Mouse (Mus musculus) embryonic facial prominence, embryonic 13.5 days (tissue): Measurements from ENCODE around the gene Esrrg. TPM values are rescaled to one million over a fixed set of nuclear protein-coding genes. Genes with fewer than 3 reads are reported as not detected.

Experiments used
- ATAC-seq: fragments of 200-750 bp; cut with Nextera tagmentation; 2 replicates; pipeline ENCODE4 v1.8.0; 2017; ENCODE audit warnings: low read depth; ENCODE audit not compliant: insufficient number of reproducible peaks, insufficient read depth, low FRiP score, low TSS enrichment
- H3K27ac ChIP-seq: fragments of 300-500 bp; sonication (generic); 2 replicates; pipeline ENCODE4 v1.5.1; 2015; ENCODE audit warnings: moderate library complexity, mild to moderate bottlenecking, inconsistent platforms
- H3K27me3 ChIP-seq: fragments of 300-500 bp; sonication (generic); 2 replicates; pipeline ENCODE4 v1.6.1; 2015; ENCODE audit warnings: mild to moderate bottlenecking, inconsistent platforms
- H3K36me3 ChIP-seq: fragments of 300-500 bp; sonication (generic); 2 replicates; pipeline ENCODE4 v1.6.1; 2015; ENCODE audit warnings: mild to moderate bottlenecking, inconsistent platforms
- H3K4me1 ChIP-seq: fragments of 300-500 bp; sonication (generic); 2 replicates; pipeline ENCODE4 v1.6.1; 2015; ENCODE audit warnings: inconsistent platforms
- H3K4me2 ChIP-seq: fragments of 300-500 bp; sonication (generic); 2 replicates; pipeline ENCODE4 v1.6.1; 2015; ENCODE audit warnings: moderate library complexity, mild to moderate bottlenecking, inconsistent platforms
- H3K4me3 ChIP-seq: fragments of 300-500 bp; sonication (generic); 2 replicates; pipeline ENCODE4 v1.5.1; 2015; ENCODE audit warnings: mild to moderate bottlenecking, inconsistent platforms
- H3K9ac ChIP-seq: fragments of 300-500 bp; sonication (generic); 2 replicates; pipeline ENCODE4 v1.6.1; 2015; ENCODE audit warnings: mild to moderate bottlenecking, inconsistent platforms
- H3K9me3 ChIP-seq: fragments of 300-500 bp; sonication (generic); 2 replicates; pipeline ENCODE4 v1.6.1; 2016; ENCODE audit warnings: inconsistent platforms
- WGBS: fragments of 180-500 bp; shearing (Covaris S2); methylation state at CpG from one replicate; pipeline ENCODE4 v1.1.7; 2015; ENCODE audit warnings: mixed read lengths; 5-methylcytosine and 5-hydroxymethylcytosine counted together
- polyA plus RNA-seq: library from polyadenylated mRNA; unstranded; fragments of >200 nt; fragmentation: Nextera tagmentation; extraction: Ambion mirVana; gene quantifications from 2 replicates; pipeline ENCODE4 v1.2.1, GENCODE M21; 2015

Esrrg gene
- polyA plus RNA-seq, 1 experiment from 2014 or later = 1.00 TPM

DNA sequence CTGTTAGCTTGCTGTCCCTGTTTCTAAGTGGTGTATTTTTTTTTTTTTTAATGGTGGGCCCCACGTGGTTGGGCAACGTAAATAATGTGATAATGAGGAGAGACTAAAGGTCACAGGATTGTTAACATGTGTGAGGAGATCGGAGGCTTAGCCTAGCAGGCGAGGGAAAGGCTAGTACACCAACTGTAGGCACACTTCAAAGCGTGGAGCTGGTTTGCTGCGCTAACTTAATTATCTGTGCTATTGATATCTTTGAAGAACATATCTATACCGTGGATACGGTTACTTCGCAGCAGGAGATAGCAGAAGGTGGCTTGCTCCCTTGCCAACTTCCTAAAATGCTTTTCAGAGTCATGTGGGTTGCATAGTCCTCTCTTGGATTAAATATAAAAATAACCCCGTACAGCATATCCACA, 66.2 kb downstream of the Esrrg start:
- no peaks in the 10 kb centered on the region for H3K36me3 ChIP-seq
- no peak overlapping the region for H3K9ac ChIP-seq
- H3K4me3 ChIP-seq = no peak overlapping the region
- 23% methylated on average over 10 of the region's 10 CpGs for WGBS
- no peak overlapping the region for H3K27ac ChIP-seq
- no peaks in the 10 kb centered on the region for H3K9me3 ChIP-seq
- H3K27me3 ChIP-seq = no peaks in the 10 kb centered on the region
- no peaks in the 10 kb centered on the region; the same call in 1 of the 2 replicates for H3K4me1 ChIP-seq
- no peak for ATAC-seq
- H3K4me2 ChIP-seq = no peak overlapping the region

- H3K27me3 ChIP-seq = no peaks in the 10 kb centered on the region
- no peak overlapping the region for H3K27ac ChIP-seq
- H3K9ac ChIP-seq = no peak overlapping the region
- no peak overlapping the region for H3K4me2 ChIP-seq
- no peaks in the 10 kb centered on the region; the same call in 1 of the 2 replicates for H3K4me1 ChIP-seq
- no peaks in the 10 kb centered on the region for H3K9me3 ChIP-seq
- 52% methylated on average over 10 of the region's 10 CpGs for whole genome bisulfite sequencing
- H3K36me3 ChIP-seq = no peaks in the 10 kb centered on the region
- no peak overlapping the region for H3K4me3 ChIP-seq
- ATAC-seq = no peak
These were observed 68.0 kb downstream of the Esrrg start for GRCm38 (mm10) chr1:187676626-187677025.

DNA sequence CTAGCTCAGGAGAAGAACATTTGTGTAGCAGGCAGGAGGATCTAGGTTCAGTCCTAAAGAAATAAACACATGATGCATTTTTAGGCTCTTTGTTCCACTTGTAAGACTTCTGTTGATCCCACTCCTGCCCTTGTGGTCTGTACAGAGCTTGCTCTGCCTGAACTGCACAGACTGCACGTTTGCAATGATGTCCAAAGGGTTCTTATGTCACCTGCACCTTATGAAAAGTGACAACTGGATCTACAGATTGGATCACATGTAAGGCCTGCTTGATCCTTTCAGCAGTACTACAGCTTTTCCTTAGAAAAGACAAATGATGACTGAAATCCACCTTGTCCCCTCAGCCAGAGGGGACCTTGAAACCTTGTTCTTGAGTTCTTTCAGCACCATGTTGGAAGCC, 70.7 kb downstream of the Esrrg start:
- no peaks in the 10 kb centered on the region for H3K9me3 ChIP-seq
- no peak overlapping the region for H3K4me2 ChIP-seq
- H3K36me3 ChIP-seq = no peaks in the 10 kb centered on the region
- no peak for ATAC-seq
- H3K27ac ChIP-seq = no peak overlapping the region
- H3K4me1 ChIP-seq = no peaks in the 10 kb centered on the region; the same call in 1 of the 2 replicates
- no peak overlapping the region for H3K9ac ChIP-seq
- 69% methylated on average over 1 of the region's 1 CpGs for WGBS
- H3K27me3 ChIP-seq = no peaks in the 10 kb centered on the region
- no peak overlapping the region for H3K4me3 ChIP-seq

- Histone ChIP-seq H3K27ac (no peak overlapping the region), H3K27me3 (no peaks in the 10 kb centered on the region), H3K4me1 (peaks cover 6% of the 10 kb centered on the region; the same call in 1 of the 2 replicates), H3K9ac (no peak overlapping the region), H3K4me3 (no peak overlapping the region), H3K4me2 (no peak overlapping the region), H3K36me3 (no peaks in the 10 kb centered on the region), H3K9me3 (no peaks in the 10 kb centered on the region)
- WGBS = 77% methylated on average over 4 of the region's 4 CpGs
- ATAC-seq = no peak
These were observed 75.9 kb downstream of the Esrrg start for GRCm38 (mm10) chr1:187684519-187684918.

DNA sequence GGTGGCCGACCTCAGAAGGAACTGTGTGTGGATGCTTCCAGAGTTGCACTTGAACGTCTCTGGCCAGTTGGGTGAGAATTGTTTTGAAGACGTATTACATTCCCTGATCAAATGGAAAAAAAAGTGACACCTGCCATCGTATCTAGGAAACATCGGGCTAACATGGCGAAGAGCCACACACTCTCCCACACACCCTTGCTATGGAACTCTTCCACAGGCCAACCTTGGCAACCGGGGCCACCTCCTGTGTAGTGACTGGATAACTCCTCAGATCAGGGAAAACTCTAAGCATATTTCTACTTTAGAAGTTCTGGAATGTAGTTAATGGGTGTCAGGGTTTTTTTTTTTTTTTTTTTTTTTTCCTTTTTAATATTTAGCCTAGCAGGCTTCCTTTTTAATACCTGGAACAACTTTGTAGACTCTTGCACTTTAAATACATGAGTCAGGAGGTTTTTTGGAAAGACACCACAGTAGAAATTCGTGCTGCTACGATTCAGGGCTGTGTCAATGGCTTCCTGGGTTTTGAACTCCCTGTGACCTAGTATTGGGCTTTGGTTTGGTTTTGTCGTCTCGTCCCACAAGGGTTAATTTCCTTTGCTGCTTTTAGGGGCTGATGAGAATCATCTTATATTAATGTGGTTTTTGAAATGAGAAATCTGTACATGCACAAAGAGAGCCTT, 83.4 kb downstream of the Esrrg start:
- H3K27ac ChIP-seq = no peak overlapping the region
- no peaks in the 10 kb centered on the region for H3K9me3 ChIP-seq
- no peak for ATAC-seq
- peaks cover 19% of the 10 kb centered on the region for H3K4me1 ChIP-seq
- no peaks in the 10 kb centered on the region for H3K27me3 ChIP-seq
- H3K9ac ChIP-seq = no peak overlapping the region
- no peak overlapping the region for H3K4me2 ChIP-seq
- no peaks in the 10 kb centered on the region for H3K36me3 ChIP-seq
- 86% methylated on average over 11 of the region's 11 CpGs for WGBS
- no peak overlapping the region for H3K4me3 ChIP-seq

DNA sequence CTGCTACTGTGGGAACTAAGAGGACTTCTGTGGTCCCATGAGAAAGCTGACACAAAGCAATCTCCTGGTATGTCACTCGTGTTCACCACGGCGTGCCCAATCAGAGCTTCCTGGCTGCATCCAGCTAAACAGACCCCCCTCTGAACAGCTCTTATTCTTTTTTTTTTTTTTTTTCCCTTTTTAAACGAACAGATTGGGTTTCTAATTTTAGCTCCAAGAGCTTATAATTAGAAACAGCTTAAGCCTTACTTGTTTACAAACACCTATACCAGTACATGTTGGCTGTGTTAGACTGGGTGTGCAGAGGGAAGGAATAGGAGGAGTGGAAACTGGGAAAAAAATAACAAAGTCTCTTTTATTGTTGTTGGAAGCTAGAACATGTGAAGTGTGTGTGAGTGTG, 86.3 kb downstream of the Esrrg start:
- H3K36me3 ChIP-seq = no peaks in the 10 kb centered on the region
- H3K27ac ChIP-seq = no peak overlapping the region
- ATAC-seq = no peak
- peaks cover 10% of the 10 kb centered on the region for H3K4me1 ChIP-seq
- 26% methylated on average over 4 of the region's 4 CpGs for WGBS
- no peak overlapping the region for H3K9ac ChIP-seq
- no peaks in the 10 kb centered on the region for H3K9me3 ChIP-seq
- no peak overlapping the region for H3K4me2 ChIP-seq
- H3K27me3 ChIP-seq = no peaks in the 10 kb centered on the region
- H3K4me3 ChIP-seq = no peak overlapping the region

GRCm38 (mm10) chr1:187698201-187698600, 89.6 kb downstream of the Esrrg start:
- H3K4me2 ChIP-seq = no peak overlapping the region
- WGBS = 95% methylated on average over 9 of the region's 9 CpGs
- H3K9me3 ChIP-seq = no peaks in the 10 kb centered on the region
- peaks cover 9% of the 10 kb centered on the region for H3K4me1 ChIP-seq
- H3K27ac ChIP-seq = no peak overlapping the region
- no peak overlapping the region for H3K9ac ChIP-seq
- no peaks in the 10 kb centered on the region for H3K27me3 ChIP-seq
- H3K36me3 ChIP-seq = no peaks in the 10 kb centered on the region
- H3K4me3 ChIP-seq = no peak overlapping the region
- no peak for ATAC-seq

- 70% methylated on average over 2 of the region's 2 CpGs for WGBS
- no peaks in the 10 kb centered on the region for H3K9me3 ChIP-seq
- H3K9ac ChIP-seq = no peak overlapping the region
- H3K27me3 ChIP-seq = no peaks in the 10 kb centered on the region
- H3K27ac ChIP-seq = no peak overlapping the region
- no peak overlapping the region for H3K4me2 ChIP-seq
- ATAC-seq = no peak
- H3K4me1 ChIP-seq = no peaks in the 10 kb centered on the region
- H3K36me3 ChIP-seq = no peaks in the 10 kb centered on the region
- no peak overlapping the region for H3K4me3 ChIP-seq
These were observed 92.4 kb downstream of the Esrrg start for GRCm38 (mm10) chr1:187700963-187701362.

GRCm38 (mm10) chr1:187704921-187705320, 96.3 kb downstream of the Esrrg start:
- Histone ChIP-seq H3K4me2 (no peak overlapping the region), H3K9ac (no peak overlapping the region), H3K9me3 (no peaks in the 10 kb centered on the region), H3K36me3 (no peaks in the 10 kb centered on the region), H3K4me1 (peaks cover 4% of the 10 kb centered on the region; the same call in 1 of the 2 replicates), H3K27me3 (no peaks in the 10 kb centered on the region), H3K27ac (no peak overlapping the region), H3K4me3 (no peak overlapping the region)
- ATAC-seq = no peak
- WGBS = 82% methylated on average over 4 of the region's 4 CpGs

DNA sequence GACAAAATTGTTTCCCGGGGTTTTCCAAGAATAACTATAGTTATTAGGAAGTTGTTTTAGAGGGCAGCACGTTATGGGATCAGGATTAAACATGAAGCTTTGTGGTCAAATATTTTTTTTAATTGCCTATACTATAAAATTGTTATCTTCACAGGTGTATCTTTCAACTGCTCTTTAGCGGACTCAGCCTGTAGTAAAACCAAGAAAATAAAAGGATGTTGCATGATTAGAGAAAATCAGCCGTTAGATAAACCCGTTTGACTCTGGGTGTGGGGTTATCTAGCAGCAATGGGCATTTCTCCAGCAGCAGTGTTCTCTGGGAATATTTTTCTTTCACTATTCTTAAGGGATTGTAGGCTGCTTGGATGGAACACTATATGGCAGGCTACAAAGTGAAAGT, 96.8 kb downstream of the Esrrg start:
- Histone ChIP-seq H3K27ac (no peak overlapping the region), H3K9ac (no peak overlapping the region), H3K4me2 (no peak overlapping the region), H3K4me3 (no peak overlapping the region), H3K4me1 (peaks cover 4% of the 10 kb centered on the region; the same call in 1 of the 2 replicates), H3K9me3 (no peaks in the 10 kb centered on the region), H3K36me3 (no peaks in the 10 kb centered on the region), H3K27me3 (no peaks in the 10 kb centered on the region)
- 78% methylated on average over 5 of the region's 5 CpGs for WGBS
- no peak for ATAC-seq

DNA sequence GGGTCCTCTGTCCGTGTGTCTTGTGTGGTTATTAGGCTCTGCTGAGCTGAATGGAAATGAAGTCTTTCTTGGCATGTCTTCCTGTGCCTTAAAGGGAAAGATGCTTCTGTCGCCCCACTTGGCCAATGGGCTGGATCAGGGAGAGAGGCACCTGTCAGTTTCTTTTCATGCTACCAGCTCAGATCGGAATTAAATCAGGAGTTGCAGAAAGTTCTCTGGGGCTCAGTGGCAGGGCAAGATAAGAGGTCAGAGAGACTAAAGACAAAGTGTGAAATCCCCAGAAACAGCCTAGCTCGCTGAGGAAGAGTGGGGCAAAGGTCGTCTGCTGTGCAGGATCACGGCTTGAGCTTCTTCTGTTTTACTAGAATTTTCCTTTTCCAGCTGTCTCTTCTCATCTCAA, 97.5 kb downstream of the Esrrg start:
- WGBS = 41% methylated on average over 6 of the region's 6 CpGs
- Histone ChIP-seq H3K9me3 (no peaks in the 10 kb centered on the region), H3K9ac (no peak overlapping the region), H3K36me3 (no peaks in the 10 kb centered on the region), H3K4me3 (no peak overlapping the region), H3K27me3 (no peaks in the 10 kb centered on the region), H3K4me1 (peaks cover 4% of the 10 kb centered on the region; the same call in 1 of the 2 replicates), H3K4me2 (no peak overlapping the region), H3K27ac (no peak overlapping the region)
- ATAC-seq = no peak

DNA sequence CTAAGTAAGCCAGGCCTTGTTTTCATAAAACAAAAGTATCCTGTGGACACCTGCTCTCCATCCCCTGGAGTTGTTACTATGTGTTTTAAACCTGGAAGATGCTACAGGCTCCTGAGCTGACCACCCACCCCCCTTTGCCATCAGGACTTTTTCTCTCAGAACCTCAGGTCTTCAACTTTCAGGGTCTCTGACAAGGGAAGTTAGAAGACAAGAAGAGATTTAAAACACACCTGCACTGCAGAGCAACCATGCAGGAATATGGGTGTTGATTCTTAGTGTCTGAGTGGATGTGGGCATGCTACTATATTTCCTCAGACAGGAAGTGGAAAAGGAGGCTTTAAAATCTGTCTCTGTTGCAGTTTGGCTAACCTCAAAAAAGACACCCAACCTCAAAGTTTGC, 98.6 kb downstream of the Esrrg start:
- H3K27ac ChIP-seq = no peak overlapping the region
- no peak overlapping the region for H3K9ac ChIP-seq
- no peaks in the 10 kb centered on the region for H3K36me3 ChIP-seq
- H3K4me3 ChIP-seq = no peak overlapping the region
- ATAC-seq = no peak
- no peaks in the 10 kb centered on the region for H3K9me3 ChIP-seq
- no peaks in the 10 kb centered on the region for H3K27me3 ChIP-seq
- H3K4me1 ChIP-seq = peaks cover 4% of the 10 kb centered on the region; the same call in 1 of the 2 replicates
- H3K4me2 ChIP-seq = no peak overlapping the region
